Mouse (Mus musculus) cortical plate, adult 2 months (tissue): ENCODE results near the gene 1190005I06Rik. TPM values are rescaled to one million over a fixed set of nuclear protein-coding genes. Genes with fewer than 3 reads are reported as not detected.
A peak's percentile ranks its signal among the peaks of the same experiment; 100 is the strongest.

ENCODE experiments used
- H3K27ac ChIP-seq: fragments of 200-500 bp; 2 replicates; pipeline ENCODE4 v1.5.1; 2012; ENCODE audit warnings: low read length, control low read depth, inconsistent platforms; ENCODE audit not compliant: insufficient read depth
- H3K4me1 ChIP-seq: fragments of 200-500 bp; 2 replicates; pipeline ENCODE4 v1.6.1; 2011; ENCODE audit warnings: low read length; ENCODE audit not compliant: control insufficient read depth, insufficient read depth
- H3K4me3 ChIP-seq: fragments of 200-500 bp; 2 replicates; pipeline ENCODE4 v1.5.1; 2011; ENCODE audit warnings: mild to moderate bottlenecking, low read length, control low read depth; ENCODE audit not compliant: insufficient read depth
- CTCF ChIP-seq: fragments of 200-500 bp; IDR thresholded peaks from 2 replicates; pipeline ENCODE4 v1.5.1; 2011; ENCODE audit warnings: mild to moderate bottlenecking, control low read depth, low read length; ENCODE audit not compliant: insufficient read depth; ENCODE audit errors: extremely low read depth
- POLR2A ChIP-seq: fragments of 200-500 bp; IDR thresholded peaks from 2 replicates; pipeline ENCODE4 v1.6.1; 2011; ENCODE audit warnings: mild to moderate bottlenecking, low read length, control low read depth; ENCODE audit not compliant: insufficient read depth; ENCODE audit errors: extremely low read depth
- polyA plus RNA-seq: library from polyadenylated mRNA; depleted of rRNA; stranded (reverse); fragments of >200 nt; gene quantifications from 2 replicates; pipeline ENCODE4 v1.2.3, GENCODE M21; 2012

The 1190005I06Rik gene
- polyA plus RNA-seq, 1 experiment, result 11.0 TPM

- Histone ChIP-seq H3K4me1 (no peaks in the 10 kb centered on the region; the same call in 1 of the 2 replicates), H3K4me3 (no peak overlapping the region), H3K27ac (no peak overlapping the region)
- TF ChIP-seq POLR2A (no peak), CTCF (no peak)
Observed at GRCm38 (mm10) chr8:120569123-120569522, 78.3 kb downstream of the 1190005I06Rik start.

GRCm38 (mm10) chr8:120568164-120568798 is 79.2 kb downstream of the 1190005I06Rik start:
- no peak overlapping the region for H3K4me3 ChIP-seq
- peaks cover 2% of the 10 kb centered on the region; the same call in 1 of the 2 replicates for H3K4me1 ChIP-seq
- H3K27ac ChIP-seq, result no peak overlapping the region
- TF ChIP-seq CTCF, result no peak
- no peak for TF ChIP-seq POLR2A

- TF ChIP-seq POLR2A (no peak), CTCF (no peak)
Observed at GRCm38 (mm10) chr8:120567731-120568130, 79.7 kb downstream of the 1190005I06Rik start.

GRCm38 (mm10) chr8:120566681-120567080 is 80.8 kb downstream of the 1190005I06Rik start:
- peaks cover 6% of the 10 kb centered on the region; the same call in 1 of the 2 replicates for H3K4me1 ChIP-seq
- no peak overlapping the region for H3K27ac ChIP-seq
- no peak overlapping the region for H3K4me3 ChIP-seq
- TF ChIP-seq CTCF, result no peak
- TF ChIP-seq POLR2A, result no peak

More at GRCm38 (mm10) chr8:120567731-120568130, 79.7 kb downstream of the 1190005I06Rik start:
- Histone ChIP-seq H3K4me1 (peaks cover 6% of the 10 kb centered on the region; the same call in 1 of the 2 replicates), H3K27ac (no peak overlapping the region), H3K4me3 (no peak overlapping the region)

- TF ChIP-seq CTCF (no peak), POLR2A (no peak)
- peaks cover 9% of the 10 kb centered on the region for H3K4me1 ChIP-seq
- H3K4me3 ChIP-seq, result no peak overlapping the region
- H3K27ac ChIP-seq, result no peak overlapping the region
Observed at GRCm38 (mm10) chr8:120565151-120565711, 82.2 kb downstream of the 1190005I06Rik start.

GRCm38 (mm10) chr8:120563851-120564837 is 83.3 kb downstream of the 1190005I06Rik start:
- Histone ChIP-seq H3K27ac (0 out of 2 replicates have a peak overlapping the region, but pooled peaks have one; percentile 2), H3K4me1 (peaks cover 9% of the 10 kb centered on the region), H3K4me3 (no peak overlapping the region)
- TF ChIP-seq CTCF (no peak), POLR2A (no peak)

GRCm38 (mm10) chr8:120563348-120563724 is 84.1 kb downstream of the 1190005I06Rik start:
- Histone ChIP-seq H3K4me1 (peaks cover 15% of the 10 kb centered on the region), H3K27ac (0 out of 2 replicates have a peak overlapping the region, but pooled peaks have one; percentile 13), H3K4me3 (no peak overlapping the region)
- TF ChIP-seq CTCF (no peak), POLR2A (no peak)

- TF ChIP-seq POLR2A (no peak), CTCF (no peak)
- Histone ChIP-seq H3K27ac (no peak overlapping the region), H3K4me3 (no peak overlapping the region), H3K4me1 (peaks cover 18% of the 10 kb centered on the region)
Observed at GRCm38 (mm10) chr8:120562680-120563347, 84.6 kb downstream of the 1190005I06Rik start.

GRCm38 (mm10) chr8:120561539-120562435 is 85.6 kb downstream of the 1190005I06Rik start:
- Histone ChIP-seq H3K27ac (no peak overlapping the region), H3K4me1 (peaks cover 21% of the 10 kb centered on the region)

More at GRCm38 (mm10) chr8:120561539-120562435, 85.6 kb downstream of the 1190005I06Rik start:
- TF ChIP-seq CTCF (peak; percentile 58), POLR2A (no peak)
- no peak overlapping the region for H3K4me3 ChIP-seq
